Mouse (Mus musculus): ENCODE data around the gene Zfp788.
"Not testable (repeated sequence)": the region's sequence is repeated elsewhere in the genome, so short reads cannot be mapped to it uniquely, and the experiment has no call there.

The Zfp788 gene

GRCm38 (mm10) chr7:41632409-41633220 is at the start of gene Zfp788:
Gene Zfp788, plus strand, starts transcription at chr7:41633203.
- peak; percentile 91 to 92 for DNase-seq (ENCODE audit: low spot score in 2 of 2)

- DNase-seq (ENCODE audit: low spot score in 2 of 2) = not testable (repeated sequence)
These were observed 45.2 kb upstream of the Zfp788 start for GRCm38 (mm10) chr7:41587831-41588230.

- DNase-seq (ENCODE audit: low spot score in 2 of 2) = no peak
These were observed 34.4 kb upstream of the Zfp788 start for GRCm38 (mm10) chr7:41598615-41599014.

GRCm38 (mm10) chr7:41599034-41599813 is 33.8 kb upstream of the Zfp788 start, which contains the start of gene 2610021A01Rik:
Gene 2610021A01Rik, plus strand, starts transcription at chr7:41599230.
- DNase-seq (ENCODE audit: low spot score in 2 of 2) = peak; percentile 81 to 87

GRCm38 (mm10) chr7:41599932-41600548 is 33.0 kb upstream of the Zfp788 start:
- no peak for DNase-seq (ENCODE audit: low spot score in 2 of 2)

- DNase-seq (ENCODE audit: low spot score in 2 of 2) = no peak
These were observed 21.3 kb upstream of the Zfp788 start for GRCm38 (mm10) chr7:41611654-41612053.

- DNase-seq (ENCODE audit: low spot score in 2 of 2) = not testable (repeated sequence)
These were observed 16.8 kb upstream of the Zfp788 start for GRCm38 (mm10) chr7:41616241-41616640.

- DNase-seq (ENCODE audit: low spot score in 2 of 2) = peak; percentile 86
These were observed 400 bp downstream of the Zfp788 start for GRCm38 (mm10) chr7:41633221-41633984.

GRCm38 (mm10) chr7:41674326-41674725 is 41.3 kb downstream of the Zfp788 start:
- DNase-seq (ENCODE audit: low spot score in 2 of 2) = not testable (repeated sequence)

Data from frontal cortex, postnatal 25 days (tissue).